Mouse (Mus musculus) A20 (cell line): ENCODE measurements around the gene Olfr31.

ENCODE experiments used
- DNase-seq: peaks from one replicate; pipeline ENCODE4 v3.0.0-alpha.2; 2011; ENCODE audit warnings: low read depth, low spot score

The Olfr31 gene

DNA sequence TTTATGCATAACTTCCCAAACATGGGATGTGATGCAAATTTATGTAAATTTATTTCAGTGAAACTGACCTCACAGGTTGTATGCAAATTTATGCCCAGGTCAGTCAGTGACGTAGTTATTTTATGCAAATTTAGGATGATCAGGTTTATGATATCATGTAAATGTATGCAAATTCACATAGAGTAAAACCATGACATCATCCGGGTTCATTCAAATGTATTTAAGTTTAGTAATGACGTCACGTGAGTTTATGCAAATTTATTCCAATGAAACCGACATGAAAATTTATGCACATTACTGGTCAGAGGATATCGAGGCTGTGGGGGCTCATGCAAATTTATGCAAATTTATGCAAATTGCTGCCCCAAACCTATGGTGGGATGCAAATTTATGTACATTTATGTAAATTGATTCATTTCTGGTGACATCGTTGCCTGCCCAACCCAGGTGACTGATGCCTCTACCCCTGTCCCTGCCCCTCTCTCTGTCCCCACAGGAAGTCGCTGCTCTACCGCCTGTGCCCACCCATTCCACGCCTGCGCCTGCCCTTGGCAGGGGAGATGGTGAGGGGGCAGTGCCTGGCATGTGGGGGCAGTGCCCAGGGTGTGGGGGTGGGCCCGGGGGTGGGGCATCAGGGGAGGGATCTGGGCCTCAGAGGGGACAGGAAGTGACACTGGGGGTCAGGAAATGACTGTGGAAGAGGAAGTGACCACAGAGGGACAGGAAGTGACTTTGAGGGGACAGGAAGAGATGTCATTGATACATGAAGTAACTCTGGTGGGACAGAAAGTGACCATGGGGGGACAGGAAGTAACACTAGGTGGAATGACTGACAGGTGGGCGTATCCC lies 32.1 kb downstream of the Olfr31 start:
- DNase-seq, result no peak

DNA sequence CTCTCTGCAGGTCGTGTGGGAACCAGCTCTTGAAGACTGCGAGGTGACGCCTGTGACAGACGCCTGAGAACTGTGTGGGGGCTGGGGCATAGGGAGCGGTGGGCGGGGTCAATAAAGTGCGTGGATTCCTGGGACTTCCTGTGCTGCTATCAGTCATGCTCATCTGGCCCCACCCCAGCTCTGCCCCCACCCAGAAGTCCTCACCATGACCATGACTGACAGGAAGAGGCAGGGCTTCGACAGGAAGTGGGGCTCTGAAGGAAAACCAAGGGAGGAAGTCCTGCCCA lies 32.7 kb downstream of the Olfr31 start:
- no peak for DNase-seq
